Mouse (Mus musculus): ENCODE measurements around the gene Zfp831.

GRCm38 (mm10) chr2:174594965-174595364, 48.4 kb upstream of the Zfp831 start:
- TF ChIP-seq EP300 (IDR thresholded peaks at IDR 0.05; ENCODE audit: low read depth in 1 of 2, low read length in 2 of 2): no peak
- TF ChIP-seq SMC3 (IDR thresholded peaks at IDR 0.05; ENCODE audit: low read depth, low read length): no peak
